Mouse (Mus musculus): ENCODE data around the gene Sik1. TPM values are rescaled to one million over a fixed set of nuclear protein-coding genes. Genes with fewer than 3 reads are reported as not detected.

Sik1 gene
- polyA plus RNA-seq, 1 experiment from 2014 or later = 8.8 TPM

- H3K27ac ChIP-seq = no peak overlapping the region
- peaks cover 29% of the 10 kb centered on the region for H3K4me1 ChIP-seq (replicated peaks)
Observed at GRCm38 (mm10) chr17:31873185-31873870, 17.7 kb upstream of the Sik1 start.

DNA sequence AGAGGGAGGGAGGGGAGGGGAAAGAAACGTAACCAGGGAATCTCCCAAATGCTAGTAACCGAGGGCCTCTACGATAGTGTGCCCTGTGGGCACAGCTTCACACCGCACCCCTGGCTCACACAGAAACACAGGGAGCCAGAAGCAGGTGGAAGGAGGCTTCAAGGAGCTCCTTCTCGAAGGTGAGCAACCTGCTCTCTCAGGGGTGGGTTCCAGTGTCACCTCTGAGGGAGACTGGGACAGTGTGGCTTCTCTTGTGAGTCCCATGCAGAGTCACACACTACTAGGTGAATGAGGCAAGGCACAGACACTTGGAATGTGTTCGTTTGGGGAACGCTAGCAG lies 17.2 kb upstream of the Sik1 start:
- Histone ChIP-seq H3K36me3 (no peaks in the 10 kb centered on the region), H3K9ac (no peak overlapping the region), H3K4me3 (replicated peaks) (no peak overlapping the region), H3K27ac (no peak overlapping the region), H3K27me3 (replicated peaks) (no peaks in the 10 kb centered on the region), H3K4me2 (replicated peaks) (no peak overlapping the region), H3K9me3 (no peaks in the 10 kb centered on the region), H3K4me1 (replicated peaks) (peaks cover 23% of the 10 kb centered on the region)
- 82% methylated on average over 7 of the region's 7 CpGs for WGBS
- no peak for ATAC-seq

More at GRCm38 (mm10) chr17:31873185-31873870, 17.7 kb upstream of the Sik1 start:
- 86% methylated on average over 8 of the region's 8 CpGs for WGBS
- H3K4me2 ChIP-seq (replicated peaks) = no peak overlapping the region
- no peak overlapping the region for H3K4me3 ChIP-seq (replicated peaks)
- no peak for ATAC-seq
- H3K9ac ChIP-seq = no peak overlapping the region
- no peaks in the 10 kb centered on the region for H3K9me3 ChIP-seq
- no peaks in the 10 kb centered on the region for H3K36me3 ChIP-seq
- H3K27me3 ChIP-seq (replicated peaks) = no peaks in the 10 kb centered on the region

DNA sequence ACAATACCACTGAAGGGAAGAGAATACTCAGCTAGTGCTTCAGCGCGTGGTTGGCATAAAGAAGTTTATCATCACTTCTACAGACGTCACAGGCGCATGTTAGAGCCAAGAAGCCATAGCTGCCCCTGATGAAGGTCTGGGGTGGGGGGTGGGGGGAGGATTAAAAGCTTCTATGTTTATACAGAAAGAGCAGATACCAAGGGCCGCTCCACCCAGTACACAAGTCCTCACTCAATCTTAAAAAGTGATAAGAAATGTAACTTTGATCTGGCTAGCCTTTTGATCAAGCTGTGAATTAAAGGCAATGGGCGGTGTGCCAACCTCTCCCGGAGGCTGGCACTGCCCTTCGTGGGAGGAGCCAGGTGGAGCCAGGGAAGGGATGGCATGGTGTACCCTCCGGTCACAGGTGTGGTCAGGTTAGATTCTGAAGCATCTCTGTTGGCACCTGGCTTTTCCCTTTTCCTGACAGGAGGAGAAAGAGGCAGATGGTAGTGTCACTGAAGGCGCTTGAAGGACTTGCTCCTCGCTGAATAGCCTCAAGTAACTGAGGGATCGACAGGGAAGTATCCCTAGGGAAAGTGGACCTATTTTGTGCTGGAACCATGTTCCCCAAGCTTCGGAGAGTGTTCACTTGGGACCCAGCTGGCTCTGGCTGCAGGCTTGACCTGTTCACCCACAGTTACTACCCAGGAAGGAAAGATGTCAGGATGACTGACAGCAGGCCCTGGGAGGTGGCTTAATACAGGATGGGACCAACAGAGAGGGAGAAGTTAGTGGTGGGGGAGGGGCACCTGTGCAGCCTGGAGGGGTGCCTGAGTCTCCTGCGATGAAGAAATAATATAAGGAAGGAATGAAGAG lies 16.6 kb upstream of the Sik1 start:
- 66% methylated on average over 14 of the region's 14 CpGs for WGBS
- no peak overlapping the region for H3K9ac ChIP-seq
- H3K4me3 ChIP-seq (replicated peaks) = no peak overlapping the region
- ATAC-seq = no peak
- no peaks in the 10 kb centered on the region for H3K27me3 ChIP-seq (replicated peaks)
- H3K4me1 ChIP-seq (replicated peaks) = peaks cover 17% of the 10 kb centered on the region
- H3K9me3 ChIP-seq = no peaks in the 10 kb centered on the region
- no peak overlapping the region for H3K4me2 ChIP-seq (replicated peaks)
- no peaks in the 10 kb centered on the region for H3K36me3 ChIP-seq
- H3K27ac ChIP-seq = no peak overlapping the region

- H3K27me3 ChIP-seq (replicated peaks) = no peaks in the 10 kb centered on the region
- H3K36me3 ChIP-seq = no peaks in the 10 kb centered on the region
- WGBS = 21% methylated on average over 13 of the region's 13 CpGs
- no peaks in the 10 kb centered on the region for H3K9me3 ChIP-seq
- H3K27ac ChIP-seq = no peak overlapping the region
- H3K9ac ChIP-seq = no peak overlapping the region
- H3K4me1 ChIP-seq (replicated peaks) = peaks cover 13% of the 10 kb centered on the region; the same call in 1 of the 2 replicates
- peak; percentile 31 for ATAC-seq
- no peak overlapping the region for H3K4me3 ChIP-seq (replicated peaks)
- peak overlapping the region; percentile 37 for H3K4me2 ChIP-seq (replicated peaks)
Observed at GRCm38 (mm10) chr17:31870931-31871421, 15.4 kb upstream of the Sik1 start.

DNA sequence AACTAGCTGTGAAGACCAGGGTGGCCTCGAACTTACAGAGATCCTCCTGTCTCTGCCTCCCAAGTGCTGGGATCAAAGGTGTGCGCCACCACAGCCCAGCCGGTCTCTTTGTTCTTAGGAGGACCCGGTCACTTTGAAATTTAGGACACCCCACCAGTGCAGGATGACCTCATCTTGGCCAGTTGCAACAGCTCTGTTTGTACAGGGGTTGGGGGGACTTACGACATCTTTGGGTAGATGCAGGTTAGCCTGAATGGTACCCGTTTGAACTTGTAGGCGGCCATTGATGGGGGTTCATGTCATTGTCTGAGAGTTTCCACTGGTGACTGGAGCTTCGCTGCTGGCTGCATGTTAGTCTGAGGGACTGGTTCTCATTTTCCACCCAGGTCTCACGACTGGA lies 14.8 kb upstream of the Sik1 start:
- Histone ChIP-seq H3K4me3 (replicated peaks) (no peak overlapping the region), H3K27ac (no peak overlapping the region), H3K9ac (no peak overlapping the region), H3K4me1 (replicated peaks) (peaks cover 16% of the 10 kb centered on the region; the same call in 1 of the 2 replicates), H3K27me3 (replicated peaks) (no peaks in the 10 kb centered on the region), H3K4me2 (replicated peaks) (peak overlapping the region; percentile 37), H3K9me3 (no peaks in the 10 kb centered on the region), H3K36me3 (no peaks in the 10 kb centered on the region)
- 73% methylated on average over 9 of the region's 9 CpGs for WGBS
- ATAC-seq = no peak; the same call in 1 of the 2 replicates

DNA sequence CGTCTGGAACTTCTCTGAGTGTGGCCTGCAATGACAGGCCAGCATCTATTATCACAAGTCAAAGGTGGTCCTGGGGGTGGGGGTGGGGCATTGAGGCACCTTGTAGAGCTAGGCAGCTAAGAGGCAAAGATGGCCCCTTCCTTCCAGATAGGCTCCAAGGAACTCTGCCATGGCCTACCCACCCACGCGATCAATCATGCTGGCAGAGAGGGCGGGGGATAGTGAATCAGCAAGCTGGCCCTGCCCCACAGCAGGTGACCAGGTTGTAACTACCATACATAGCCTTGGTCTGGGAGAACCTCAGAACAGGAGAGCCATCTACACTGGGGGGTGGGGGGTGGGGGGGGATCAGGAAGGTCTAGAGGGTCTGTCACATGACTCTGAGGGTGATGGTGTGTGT lies 12.5 kb upstream of the Sik1 start:
- H3K4me1 ChIP-seq (replicated peaks) = peaks cover 16% of the 10 kb centered on the region; the same call in 1 of the 2 replicates
- no peaks in the 10 kb centered on the region for H3K27me3 ChIP-seq (replicated peaks)
- H3K4me3 ChIP-seq (replicated peaks) = no peak overlapping the region
- no peak overlapping the region for H3K9ac ChIP-seq
- WGBS = 68% methylated on average over 4 of the region's 4 CpGs
- H3K4me2 ChIP-seq (replicated peaks) = no peak overlapping the region
- ATAC-seq = peak; percentile 34; the same call in 1 of the 2 replicates
- no peaks in the 10 kb centered on the region for H3K9me3 ChIP-seq
- H3K36me3 ChIP-seq = no peaks in the 10 kb centered on the region
- no peak overlapping the region for H3K27ac ChIP-seq

DNA sequence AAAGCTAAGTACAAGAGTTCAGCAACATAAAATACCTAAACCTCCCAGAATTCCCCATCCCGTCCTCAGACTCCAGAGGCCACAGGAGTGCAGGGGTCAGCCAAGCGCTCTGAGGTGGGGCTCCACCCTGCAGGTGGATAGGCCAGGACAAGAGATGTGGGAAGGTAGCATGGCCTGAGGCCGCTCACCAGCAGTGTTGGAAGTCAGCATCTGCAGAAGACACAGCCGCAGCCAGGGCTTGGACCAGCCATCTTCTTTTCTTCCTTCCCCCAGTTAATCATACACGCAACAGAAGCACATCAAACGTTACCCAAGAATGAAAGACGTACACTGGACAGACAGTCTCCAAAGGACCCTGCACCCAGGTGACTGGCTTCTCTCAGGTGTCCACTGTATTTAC lies 11.5 kb upstream of the Sik1 start:
- no peak overlapping the region for H3K4me3 ChIP-seq (replicated peaks)
- no peak overlapping the region for H3K9ac ChIP-seq
- no peaks in the 10 kb centered on the region for H3K9me3 ChIP-seq
- no peak overlapping the region for H3K4me2 ChIP-seq (replicated peaks)
- no peaks in the 10 kb centered on the region for H3K36me3 ChIP-seq
- no peak overlapping the region for H3K27ac ChIP-seq
- 97% methylated on average over 7 of the region's 7 CpGs for WGBS
- no peaks in the 10 kb centered on the region for H3K27me3 ChIP-seq (replicated peaks)
- H3K4me1 ChIP-seq (replicated peaks) = peaks cover 16% of the 10 kb centered on the region; the same call in 1 of the 2 replicates
- ATAC-seq = no peak

DNA sequence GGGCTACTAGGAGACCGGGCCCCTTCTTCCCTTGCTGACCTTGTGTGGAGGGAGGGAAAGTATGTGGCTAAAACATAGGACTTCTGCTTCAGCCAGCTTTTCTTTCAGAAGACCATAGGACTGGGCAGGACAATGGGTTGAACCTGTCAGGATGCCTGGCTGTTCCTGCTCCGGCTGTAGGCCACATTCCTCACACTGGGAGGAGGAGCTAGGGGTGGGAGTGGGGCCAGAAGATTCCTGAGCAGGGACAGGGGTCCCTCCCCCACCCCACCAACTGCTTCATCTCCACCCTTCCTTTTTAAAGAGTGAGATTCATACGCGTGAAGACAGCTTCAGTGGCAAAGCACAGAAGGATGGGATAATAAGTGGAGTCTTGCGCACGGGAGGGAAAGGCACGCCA lies 10.0 kb upstream of the Sik1 start:
- WGBS = 64% methylated on average over 7 of the region's 7 CpGs
- peaks cover 8% of the 10 kb centered on the region; the same call in 1 of the 2 replicates for H3K4me1 ChIP-seq (replicated peaks)
- H3K36me3 ChIP-seq = no peaks in the 10 kb centered on the region
- ATAC-seq = no peak
- H3K27me3 ChIP-seq (replicated peaks) = no peaks in the 10 kb centered on the region
- H3K9me3 ChIP-seq = no peaks in the 10 kb centered on the region
- H3K27ac ChIP-seq = peak overlapping the region; percentile 40; the same call in 1 of the 2 replicates
- no peak overlapping the region for H3K4me3 ChIP-seq (replicated peaks)
- H3K9ac ChIP-seq = no peak overlapping the region
- H3K4me2 ChIP-seq (replicated peaks) = no peak overlapping the region

GRCm38 (mm10) chr17:31864666-31865450 lies 9.3 kb upstream of the Sik1 start:
- Histone ChIP-seq H3K4me1 (replicated peaks) (peaks cover 6% of the 10 kb centered on the region; the same call in 1 of the 2 replicates), H3K4me2 (replicated peaks) (no peak overlapping the region), H3K9ac (no peak overlapping the region), H3K27ac (no peak overlapping the region), H3K4me3 (replicated peaks) (no peak overlapping the region), H3K36me3 (no peaks in the 10 kb centered on the region), H3K27me3 (replicated peaks) (no peaks in the 10 kb centered on the region), H3K9me3 (no peaks in the 10 kb centered on the region)
- no peak for ATAC-seq
- 63% methylated on average over 11 of the region's 11 CpGs for WGBS

DNA sequence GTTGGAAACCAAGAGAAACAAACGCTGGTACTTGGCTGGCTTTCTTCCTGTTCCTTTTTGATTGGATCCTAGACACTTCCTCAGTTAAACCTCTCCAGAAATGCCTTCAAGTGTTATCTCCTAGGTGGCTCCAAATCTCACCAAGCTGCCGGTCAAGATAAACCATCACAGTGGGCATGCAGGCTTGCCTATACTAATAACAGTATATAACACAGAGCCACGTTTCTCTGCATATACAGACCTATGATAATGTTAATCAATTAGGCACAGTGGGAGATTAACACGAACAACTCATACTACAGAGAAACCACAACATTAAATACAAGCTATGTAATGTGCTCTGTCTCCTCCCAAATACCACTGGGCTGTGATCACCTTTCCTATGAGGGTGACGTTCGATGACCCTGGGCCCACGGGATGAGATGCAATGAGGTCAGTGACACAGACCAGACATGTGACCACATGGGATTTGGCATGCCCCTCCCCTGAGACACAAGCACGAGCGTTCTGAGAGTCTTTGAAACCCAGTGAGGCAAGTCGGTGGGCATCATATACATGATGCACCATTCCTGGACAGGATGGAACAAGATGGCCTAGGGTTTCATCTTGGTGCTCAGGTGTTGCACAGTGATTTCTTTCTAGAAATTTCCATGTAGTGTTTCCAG lies 7.7 kb upstream of the Sik1 start:
- Histone ChIP-seq H3K9me3 (no peaks in the 10 kb centered on the region), H3K9ac (no peak overlapping the region), H3K4me2 (replicated peaks) (no peak overlapping the region), H3K4me1 (replicated peaks) (peaks cover 6% of the 10 kb centered on the region; the same call in 1 of the 2 replicates), H3K27ac (no peak overlapping the region), H3K4me3 (replicated peaks) (no peak overlapping the region), H3K27me3 (replicated peaks) (no peaks in the 10 kb centered on the region), H3K36me3 (no peaks in the 10 kb centered on the region)
- 85% methylated on average over 10 of the region's 10 CpGs for WGBS
- no peak for ATAC-seq

DNA sequence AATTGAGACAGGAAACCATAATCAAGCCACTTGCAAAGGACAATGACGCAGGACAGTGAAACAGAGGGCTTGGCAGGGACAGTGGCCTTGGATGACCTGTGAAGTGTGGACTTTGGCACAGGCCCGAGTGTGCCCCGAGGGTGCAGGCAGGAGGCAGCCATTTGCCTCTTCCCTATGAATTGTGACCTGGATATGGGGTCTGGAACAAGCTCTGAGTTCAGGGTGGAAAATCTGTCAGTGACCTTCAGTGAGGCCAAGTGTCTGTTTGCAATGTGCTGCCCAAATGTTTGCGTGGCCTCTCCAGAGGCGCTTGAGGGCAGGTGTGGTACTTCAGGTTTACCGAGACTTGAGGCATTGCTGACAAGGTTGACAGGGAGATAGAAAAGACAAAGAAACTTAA lies 6.5 kb upstream of the Sik1 start:
- H3K4me1 ChIP-seq (replicated peaks) = peaks cover 8% of the 10 kb centered on the region
- no peak for ATAC-seq
- H3K9me3 ChIP-seq = no peaks in the 10 kb centered on the region
- no peaks in the 10 kb centered on the region for H3K27me3 ChIP-seq (replicated peaks)
- 55% methylated on average over 6 of the region's 6 CpGs for WGBS
- no peak overlapping the region for H3K4me2 ChIP-seq (replicated peaks)
- H3K27ac ChIP-seq = no peak overlapping the region
- H3K4me3 ChIP-seq (replicated peaks) = no peak overlapping the region
- no peaks in the 10 kb centered on the region for H3K36me3 ChIP-seq
- no peak overlapping the region for H3K9ac ChIP-seq

All from intestine, embryonic 15.5 days (tissue).